Mouse (Mus musculus) CH12.LX (cell line): ENCODE data around the gene Ficd. TPM values are rescaled to one million over a fixed set of nuclear protein-coding genes. Genes with fewer than 3 reads are reported as not detected.

ENCODE experiments used
- DNase-seq: peaks from one replicate; pipeline ENCODE4 v3.0.0-alpha.2; 2013; ENCODE audit errors: extremely low read depth
- H3K27ac ChIP-seq: 2 replicates; pipeline ENCODE4 v1.5.1; 2012; ENCODE audit warnings: low read depth, mild to moderate bottlenecking, control low read depth, moderate library complexity; ENCODE audit not compliant: insufficient read depth
- H3K27me3 ChIP-seq: replicated peaks from 2 replicates; pipeline ENCODE3; 2012; ENCODE audit warnings: inconsistent platforms
- H3K36me3 ChIP-seq, 2 experiments: replicated peaks in 1 of 2; 2 replicates each; pipeline versions ENCODE3 to v1.6.1; 2012; ENCODE audit warnings: inconsistent platforms in 1 of 2, low read length in 1 of 2, mild to moderate bottlenecking in 1 of 2, mixed read lengths in 1 of 2, moderate library complexity in 1 of 2; ENCODE audit not compliant: control insufficient read depth in 1 of 2, insufficient read depth in 1 of 2
- H3K4me1 ChIP-seq, 2 experiments: 2 replicates each; pipeline ENCODE4 v1.6.1; 2012; ENCODE audit warnings: inconsistent platforms in 1 of 2, moderate library complexity in 1 of 2; ENCODE audit not compliant: insufficient read depth in 2 of 2, control insufficient read depth in 1 of 2
- H3K4me2 ChIP-seq: 2 replicates; pipeline ENCODE4 v1.6.1; 2012; ENCODE audit warnings: low read depth, mild to moderate bottlenecking, control low read depth; ENCODE audit not compliant: poor library complexity, insufficient read depth, severe bottlenecking
- H3K4me3 ChIP-seq, 3 experiments: fragments of 150-350 bp in 1 of 3; sonication (generic) in 1 of 3; replicated peaks in 1 of 3; 2 replicates each; pipeline versions ENCODE3 to v1.5.1; 2011 to 2012; ENCODE audit warnings: low read depth in 2 of 3, low read length in 2 of 3, mild to moderate bottlenecking in 2 of 3, moderate library complexity in 2 of 3, control low read depth in 1 of 3, improper control_type of control experiment in 1 of 3, inconsistent platforms in 1 of 3, mixed read lengths in 1 of 3; ENCODE audit not compliant: poor library complexity in 1 of 3
- H3K79me2 ChIP-seq: replicated peaks from 2 replicates; pipeline ENCODE4 v1.6.1; 2012; ENCODE audit warnings: mild to moderate bottlenecking, moderate library complexity; ENCODE audit not compliant: control insufficient read depth, poor library complexity, insufficient read depth, severe bottlenecking; ENCODE audit errors: extremely low read depth
- H3K9ac ChIP-seq: 2 replicates; pipeline ENCODE4 v1.6.1; 2012; ENCODE audit warnings: low read depth, mild to moderate bottlenecking, control low read depth, moderate library complexity; ENCODE audit not compliant: insufficient read depth
- H3K9me3 ChIP-seq: replicated peaks from 2 replicates; pipeline ENCODE3; 2012; ENCODE audit warnings: low read length, inconsistent platforms, mixed read lengths
- GABPA ChIP-seq: IDR thresholded peaks from 2 replicates; pipeline ENCODE4 v1.6.1; 2012; ENCODE audit warnings: low read depth, low read length, improper control_type of control experiment, inconsistent platforms; ENCODE audit not compliant: insufficient replicate concordance
- HCFC1 ChIP-seq: IDR thresholded peaks from 2 replicates; pipeline ENCODE4 v1.6.1; 2012; ENCODE audit warnings: low read depth, mild to moderate bottlenecking, inconsistent platforms, low read length, improper control_type of control experiment
- NRF1 ChIP-seq: IDR thresholded peaks from 2 replicates; pipeline ENCODE4 v1.6.1; 2014; ENCODE audit warnings: low read depth, mild to moderate bottlenecking, inconsistent platforms, low read length, improper control_type of control experiment, moderate library complexity
- RAD21 ChIP-seq: IDR thresholded peaks from 2 replicates; pipeline ENCODE4 v1.6.1; 2011; ENCODE audit warnings: low read depth, mild to moderate bottlenecking, low read length, improper control_type of control experiment, moderate library complexity
- SIN3A ChIP-seq: IDR thresholded peaks from 2 replicates; pipeline ENCODE4 v1.6.1; 2012; ENCODE audit warnings: low read length, improper control_type of control experiment, inconsistent platforms
- TCF12 ChIP-seq: IDR thresholded peaks from 2 replicates; pipeline ENCODE4 v1.6.1; 2014; ENCODE audit warnings: low read depth, mild to moderate bottlenecking, inconsistent platforms, low read length, improper control_type of control experiment
- dilution Hi-C: fragments of 300-500 bp; cut with MboI; formaldehyde crosslinking; loops from 2 replicates; pipeline ENCODE4 v1.14.3; 2020; ENCODE audit warnings: low sequenced_read_pairs; ENCODE audit not compliant: extremely low pct_unique_long_range_greater_than_20kb, extremely low pct_ligation_motif_present
- in situ Hi-C: fragments of 300-500 bp; cut with MboI; formaldehyde crosslinking; loops from 3 replicates; pipeline ENCODE4 v1.14.3; 2019; ENCODE audit warnings: low sequenced_read_pairs, low pct_ligation_motif_present, low pct_unique_long_range_greater_than_20kb, mixed read lengths
- polyA plus RNA-seq: library from polyadenylated mRNA; unstranded; fragments of >175 nt; gene quantifications from 2 replicates; pipeline ENCODE4 v1.2.1, GENCODE M21; 2012; ENCODE audit warnings: low read depth; ENCODE audit not compliant: insufficient read length
- total RNA-seq, 2 experiments: library from RNA; depleted of rRNA; stranded (reverse); fragments of 300-350 nt in 1 of 2; fragments of >200 nt in 1 of 2; gene quantifications; 2 replicates each; pipeline ENCODE4 v1.2.3; 2012 to 2014

Ficd gene
- total and polyA plus RNA-seq, 3 experiments, result 2.4 to 2.5 (median 2.4) TPM

DNA sequence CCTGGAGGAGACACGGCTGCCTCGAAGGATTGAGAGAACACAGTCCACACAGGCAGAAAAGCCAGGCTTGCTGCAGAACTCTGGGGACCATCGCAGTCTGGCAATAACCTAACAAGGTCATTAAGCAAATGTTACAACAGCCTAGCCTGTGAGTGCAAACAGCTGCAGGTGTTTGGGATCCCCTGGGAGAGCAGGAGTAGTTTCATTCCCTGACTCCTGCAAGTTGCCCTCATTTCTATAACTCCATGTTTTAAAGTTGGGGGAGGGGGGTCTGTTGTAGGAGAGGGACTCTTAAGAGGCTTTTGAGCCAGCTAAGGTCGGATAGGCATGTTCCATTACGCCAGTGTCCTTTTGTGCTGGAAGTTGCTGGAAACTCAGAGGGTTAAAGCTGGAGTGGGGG, 41.2 kb upstream of the Ficd start:
- dilution Hi-C loops, result no loop called here
- H3K27me3 ChIP-seq, result peaks cover 52% of the 10 kb centered on the region
- TF ChIP-seq RAD21, result no peak
- no peak for TF ChIP-seq SIN3A
- TF ChIP-seq, all 38 proteins: peak for 0

DNA sequence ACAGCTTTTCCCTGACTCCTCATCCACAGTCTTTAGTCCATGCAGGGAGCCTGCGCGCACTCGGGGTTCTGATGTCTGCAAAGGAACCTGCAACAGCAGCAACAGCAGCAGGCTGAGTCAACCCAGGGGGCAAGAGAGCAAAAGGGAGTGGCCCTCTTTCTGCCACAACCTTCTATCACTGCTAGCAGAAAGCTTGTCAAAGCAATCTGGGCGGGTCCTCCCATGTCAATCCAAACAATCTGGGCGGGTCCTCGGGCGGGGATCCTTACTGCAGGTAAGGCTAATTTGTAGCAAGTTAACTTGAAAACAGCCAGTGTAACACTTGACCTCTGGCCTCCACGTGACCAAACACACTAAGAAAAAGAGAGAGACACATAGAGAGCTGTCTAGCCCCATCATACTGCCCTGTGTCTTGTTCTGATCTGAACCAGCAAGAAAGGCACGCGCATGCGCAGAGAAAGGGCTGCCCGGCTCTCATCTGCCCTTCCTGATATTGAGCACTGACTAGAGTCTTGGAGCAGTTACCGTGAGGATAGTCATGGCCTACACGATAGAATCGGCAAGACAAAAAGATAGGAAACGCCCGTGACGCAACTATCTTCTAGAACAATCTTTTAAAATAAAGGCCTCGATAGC, 35.1 kb upstream of the Ficd start:
- Histone ChIP-seq H3K79me2 (no peaks in the 10 kb centered on the region), H3K27me3 (peaks cover 87% of the 10 kb centered on the region), H3K4me1 (peaks cover 2 to 3% of the 10 kb centered on the region in 2 experiments; a peak in 3 of 4 replicates), H3K36me3 (no peaks in the 10 kb centered on the region), H3K4me2 (no peak overlapping the region), H3K4me3 (no peak overlapping the region), H3K9ac (no peak overlapping the region), H3K9me3 (no peaks in the 10 kb centered on the region), H3K27ac (no peak overlapping the region)
- TF ChIP-seq NRF1 (peak; percentile 82), GABPA (no peak)
- dilution Hi-C loops, result no loop called here
- DNase-seq, result no peak
- in situ Hi-C loops, result no loop called here

More for the DNA sequence above, 41.2 kb upstream of the Ficd start:
- H3K27ac ChIP-seq, result no peak overlapping the region
- peaks cover 11% of the 10 kb centered on the region for H3K9me3 ChIP-seq
- no peak overlapping the region for H3K4me3 ChIP-seq
- H3K4me2 ChIP-seq, result no peak overlapping the region
- in situ Hi-C loops, result no loop called here
- H3K4me1 ChIP-seq, result peaks cover 7 to 11% of the 10 kb centered on the region in 2 experiments; a peak in 3 of 4 replicates
- H3K79me2 ChIP-seq, result no peaks in the 10 kb centered on the region
- H3K36me3 ChIP-seq, result no peaks in the 10 kb centered on the region
- no peak overlapping the region for H3K9ac ChIP-seq
- no peak for DNase-seq

GRCm38 (mm10) chr5:113703803-113704585, 31.6 kb upstream of the Ficd start:
- in situ Hi-C loops, result no loop called here
- H3K4me3 ChIP-seq, result no peak overlapping the region
- no peak overlapping the region for H3K4me2 ChIP-seq
- no peaks in the 10 kb centered on the region for H3K79me2 ChIP-seq
- H3K4me1 ChIP-seq, result no peaks in the 10 kb centered on the region
- no peak overlapping the region for H3K27ac ChIP-seq
- peaks cover 90% of the 10 kb centered on the region for H3K27me3 ChIP-seq
- no peak for DNase-seq
- dilution Hi-C loops, result no loop called here
- no peaks in the 10 kb centered on the region for H3K36me3 ChIP-seq
- TF ChIP-seq TCF12 (no peak), HCFC1 (no peak)
- peaks cover 3% of the 10 kb centered on the region for H3K9me3 ChIP-seq
- H3K9ac ChIP-seq, result no peak overlapping the region
